Mouse (Mus musculus) heart, adult 2 months (tissue): ENCODE measurements around the gene Fam204a. TPM values are rescaled to one million over a fixed set of nuclear protein-coding genes. Genes with fewer than 3 reads are reported as not detected.

Experiments used
- DNase-seq, 2 experiments: peaks; one replicate each; pipeline ENCODE4 v3.0.0; 2021
- H3K27ac ChIP-seq: fragments of 200-600 bp; 2 replicates; pipeline ENCODE4 v1.8.1; 2022
- H3K27me3 ChIP-seq: fragments of 200-500 bp; 2 replicates; pipeline ENCODE4 v1.6.1; 2012; ENCODE audit warnings: mild to moderate bottlenecking, low read length, inconsistent platforms, mixed read lengths; ENCODE audit not compliant: control insufficient read depth, insufficient read depth
- H3K36me3 ChIP-seq: fragments of 200-500 bp; 2 replicates; pipeline ENCODE4 v1.6.1; 2012; ENCODE audit warnings: low read length, inconsistent platforms; ENCODE audit not compliant: control insufficient read depth, insufficient read depth
- H3K4me1 ChIP-seq: fragments of 200-500 bp; 2 replicates; pipeline ENCODE4 v1.6.1; 2011; ENCODE audit warnings: low read length; ENCODE audit not compliant: control insufficient read depth, insufficient read depth
- H3K4me3 ChIP-seq: fragments of 200-600 bp; 2 replicates; pipeline ENCODE4 v1.8.1; 2022
- H3K79me2 ChIP-seq: fragments of 200-500 bp; replicated peaks from 2 replicates; pipeline ENCODE4 v1.6.1; 2012; ENCODE audit warnings: mild to moderate bottlenecking, inconsistent platforms, low read length, moderate library complexity, mixed read lengths; ENCODE audit not compliant: control insufficient read depth, insufficient read depth
- H3K9ac ChIP-seq: fragments of 200-500 bp; 2 replicates; pipeline ENCODE4 v1.6.1; 2012; ENCODE audit warnings: low read depth, mild to moderate bottlenecking, control low read depth, inconsistent platforms, low read length, mixed read lengths
- CTCF ChIP-seq: fragments of 200-600 bp; IDR thresholded peaks from 2 replicates; pipeline ENCODE4 v1.8.1; 2022; ENCODE audit warnings: antibody characterized with exemption, mild to moderate bottlenecking, moderate library complexity
- EP300 ChIP-seq: fragments of 200-500 bp; IDR thresholded peaks from 2 replicates; pipeline ENCODE4 v1.6.1; 2011; ENCODE audit warnings: low read depth, low read length, control low read depth; ENCODE audit not compliant: insufficient read depth
- POLR2A ChIP-seq: fragments of 200-500 bp; IDR thresholded peaks from 2 replicates; pipeline ENCODE4 v1.6.1; 2011; ENCODE audit warnings: mild to moderate bottlenecking, low read depth, low read length, control low read depth; ENCODE audit not compliant: insufficient read depth
- WGBS: fragments of 180-500 bp; shearing (Covaris S2); methylation state at CpG from one replicate; pipeline ENCODE4 v1.1.7; 2018; 5-methylcytosine and 5-hydroxymethylcytosine counted together
- intact Hi-C: fragments of 180-260 bp; cut with DNase I; formaldehyde crosslinking; loops from one replicate; pipeline ENCODE4 v1.15.1; 2025
- polyA plus RNA-seq: library from polyadenylated mRNA; depleted of rRNA; stranded (reverse); fragments of >200 nt; gene quantifications from 2 replicates; pipeline ENCODE4 v1.2.3, GENCODE M21; 2012; rRNA removed
- total RNA-seq, 2 experiments: library from RNA; stranded (reverse); gene quantifications; 2 replicates each; pipeline ENCODE4 v1.2.3; 2021

Fam204a gene
- total and polyA plus RNA-seq, 3 experiments, result 3.5 to 24.4 (median 20.0) TPM

- whole genome bisulfite sequencing, result 77% methylated on average over 5 of the region's 5 CpGs
- TF ChIP-seq EP300 (no peak), POLR2A (no peak), CTCF (no peak)
- DNase-seq, result no peak
- Histone ChIP-seq H3K9ac (no peak overlapping the region), H3K79me2 (no peaks in the 10 kb centered on the region), H3K27ac (no peak overlapping the region), H3K36me3 (no peaks in the 10 kb centered on the region), H3K4me3 (no peak overlapping the region), H3K27me3 (no peaks in the 10 kb centered on the region), H3K4me1 (no peaks in the 10 kb centered on the region)
- intact Hi-C loops, result no loop called here
Measured at GRCm38 (mm10) chr19:60155266-60155665, 71.2 kb downstream of the Fam204a start.

GRCm38 (mm10) chr19:60153096-60153495 is 73.4 kb downstream of the Fam204a start:
- no peaks in the 10 kb centered on the region; the same call in 1 of the 2 replicates for H3K27me3 ChIP-seq
- no peak overlapping the region for H3K4me3 ChIP-seq
- H3K27ac ChIP-seq, result no peak overlapping the region
- TF ChIP-seq POLR2A, result no peak
- no peak for TF ChIP-seq EP300
- no peak for TF ChIP-seq CTCF
- no peaks in the 10 kb centered on the region for H3K79me2 ChIP-seq
- no peaks in the 10 kb centered on the region for H3K4me1 ChIP-seq
- no peaks in the 10 kb centered on the region for H3K36me3 ChIP-seq
- no peak overlapping the region for H3K9ac ChIP-seq
- intact Hi-C loops, result no loop called here
- no peak for DNase-seq
- WGBS, result 89% methylated on average over 1 of the region's 1 CpGs

- H3K27ac ChIP-seq, result no peak overlapping the region
- no peaks in the 10 kb centered on the region; the same call in 1 of the 2 replicates for H3K27me3 ChIP-seq
- no peak for TF ChIP-seq EP300
- TF ChIP-seq CTCF, result no peak
- TF ChIP-seq POLR2A, result no peak
- no peak overlapping the region for H3K9ac ChIP-seq
- intact Hi-C loops, result no loop called here
- no peaks in the 10 kb centered on the region for H3K79me2 ChIP-seq
- 93% methylated on average over 3 of the region's 3 CpGs for WGBS
- H3K36me3 ChIP-seq, result no peaks in the 10 kb centered on the region
- H3K4me1 ChIP-seq, result no peaks in the 10 kb centered on the region
- no peak overlapping the region for H3K4me3 ChIP-seq
- no peak for DNase-seq
Measured at GRCm38 (mm10) chr19:60150056-60150455, 76.4 kb downstream of the Fam204a start.

GRCm38 (mm10) chr19:60149078-60149960 is 77.2 kb downstream of the Fam204a start:
- Histone ChIP-seq H3K4me1 (no peaks in the 10 kb centered on the region), H3K36me3 (no peaks in the 10 kb centered on the region), H3K79me2 (no peaks in the 10 kb centered on the region), H3K4me3 (no peak overlapping the region), H3K27ac (no peak overlapping the region), H3K9ac (no peak overlapping the region), H3K27me3 (no peaks in the 10 kb centered on the region; the same call in 1 of the 2 replicates)
- TF ChIP-seq EP300 (no peak), CTCF (no peak), POLR2A (no peak)
- WGBS, result 27% methylated on average over 13 of the region's 13 CpGs
- intact Hi-C loops, result loop anchor here (10.0 kb wide), 1 partner anchor 165 kb away; no protein-coding TSS in a partner anchor
- no peak for DNase-seq

Other genes with a start within 250 kb of the Fam204a start
- gene Prlhr, start 241.6 kb upstream of the Fam204a start, total RNA-seq, result not detected
- 0.09 TPM in 1 of 2 replicates, not detected in the other for gene Prlhr, start 241.6 kb upstream of the Fam204a start, polyA plus RNA-seq